Mouse (Mus musculus) midbrain, postnatal 0 days (tissue): ENCODE results near the gene Lrit3. TPM values are rescaled to one million over a fixed set of nuclear protein-coding genes. Genes with fewer than 3 reads are reported as not detected.

Source experiments
- ATAC-seq: fragments of 200-750 bp; cut with Nextera tagmentation; 2 replicates; pipeline ENCODE4 v1.8.0; 2017; ENCODE audit warnings: moderate number of reproducible peaks, mild to moderate bottlenecking, moderate TSS enrichment, moderate library complexity; ENCODE audit not compliant: low FRiP score
- DNase-seq: peaks from one replicate; pipeline ENCODE4 v3.0.0-alpha.2; 2015; ENCODE audit warnings: low spot score
- H3K27ac ChIP-seq: fragments of 300-500 bp; sonication (generic); 2 replicates; pipeline ENCODE4 v1.5.1; 2014; ENCODE audit warnings: low read depth, mild to moderate bottlenecking, low read length, mixed read lengths
- H3K27me3 ChIP-seq: fragments of 300-500 bp; sonication (generic); 2 replicates; pipeline ENCODE4 v1.6.1; 2014; ENCODE audit warnings: low read length, control low read depth, mixed read lengths; ENCODE audit not compliant: insufficient read depth
- H3K36me3 ChIP-seq: fragments of 300-500 bp; sonication (generic); 2 replicates; pipeline ENCODE4 v1.6.1; 2014; ENCODE audit warnings: low read length, control low read depth, mixed read lengths; ENCODE audit not compliant: insufficient read depth
- H3K4me1 ChIP-seq: fragments of 300-500 bp; sonication (generic); 2 replicates; pipeline ENCODE4 v1.6.1; 2014; ENCODE audit warnings: mild to moderate bottlenecking, control low read depth, antibody characterized with exemption, low read length, mixed read lengths; ENCODE audit not compliant: insufficient read depth
- H3K4me2 ChIP-seq: fragments of 300-500 bp; sonication (generic); 2 replicates; pipeline ENCODE4 v1.6.1; 2014; ENCODE audit warnings: low read depth, mild to moderate bottlenecking, low read length, mixed read lengths; ENCODE audit not compliant: poor library complexity, severe bottlenecking
- H3K4me3 ChIP-seq: fragments of 300-500 bp; sonication (generic); 2 replicates; pipeline ENCODE4 v1.5.1; 2014; ENCODE audit warnings: low read depth, mild to moderate bottlenecking, low read length, moderate library complexity
- H3K9ac ChIP-seq: fragments of 300-500 bp; sonication (generic); replicated peaks from 2 replicates; pipeline ENCODE4 v1.6.1; 2014; ENCODE audit warnings: mild to moderate bottlenecking, low read length, moderate library complexity, mixed read lengths; ENCODE audit not compliant: poor library complexity, severe bottlenecking
- H3K9me3 ChIP-seq: fragments of 300-500 bp; sonication (generic); 2 replicates; pipeline ENCODE4 v1.6.1; 2016; ENCODE audit warnings: low read length, control low read depth
- CTCF ChIP-seq: IDR thresholded peaks from 2 replicates; pipeline ENCODE4 v1.5.1; 2016; ENCODE audit warnings: antibody characterized with exemption, mild to moderate bottlenecking
- WGBS: fragments of 180-500 bp; shearing (Covaris S2); extraction: QIAGEN DNeasy Blood & Tissue Kit; methylation state at CpG from one replicate; pipeline ENCODE4 v1.1.7; 2014; 5-methylcytosine and 5-hydroxymethylcytosine counted together
- polyA plus RNA-seq: library from polyadenylated mRNA; unstranded; fragments of >200 nt; fragmentation: Nextera tagmentation; extraction: Ambion mirVana; gene quantifications from 2 replicates; pipeline ENCODE4 v1.2.1, GENCODE M21; 2015
- total RNA-seq: library from RNA; depleted of rRNA; stranded (reverse); fragments of >200 nt; gene quantifications from 2 replicates; pipeline ENCODE4 v1.2.3, GENCODE M21; 2014; rRNA removed

Gene Lrit3
- total and polyA plus RNA-seq, 2 experiments from 2014 or later: not detected

- no peak for ATAC-seq
- Histone ChIP-seq H3K4me3 (no peak overlapping the region), H3K9me3 (no peaks in the 10 kb centered on the region), H3K4me1 (no peaks in the 10 kb centered on the region), H3K27me3 (no peaks in the 10 kb centered on the region), H3K36me3 (no peaks in the 10 kb centered on the region), H3K4me2 (no peak overlapping the region), H3K9ac (no peak overlapping the region), H3K27ac (no peak overlapping the region)
- 80% methylated on average over 6 of the region's 6 CpGs for WGBS
- TF ChIP-seq CTCF: no peak
- DNase-seq: no peak
Observed at GRCm38 (mm10) chr3:129742781-129743180, 61.0 kb downstream of the Lrit3 start.

- H3K36me3 ChIP-seq: no peaks in the 10 kb centered on the region
- no peak for ATAC-seq
- H3K27me3 ChIP-seq: no peaks in the 10 kb centered on the region
- no peak for TF ChIP-seq CTCF
- H3K4me1 ChIP-seq: no peaks in the 10 kb centered on the region
- DNase-seq: no peak
- H3K9me3 ChIP-seq: no peaks in the 10 kb centered on the region
- H3K9ac ChIP-seq: no peak overlapping the region
- H3K4me2 ChIP-seq: no peak overlapping the region
- 69% methylated on average over 16 of the region's 16 CpGs for WGBS
- H3K4me3 ChIP-seq: no peak overlapping the region
- H3K27ac ChIP-seq: no peak overlapping the region
Observed at GRCm38 (mm10) chr3:129738291-129739183, 65.3 kb downstream of the Lrit3 start.

Other genes with a start within 250 kb of the Lrit3 start
- gene Egf, start 48.7 kb downstream of the Lrit3 start, total RNA-seq: 1.3 and 2.3 TPM in 2 replicates
- 0.94 and 1.2 TPM in 2 replicates for gene Egf, start 48.7 kb downstream of the Lrit3 start, polyA plus RNA-seq
- 1.1 and 1.2 TPM in 2 replicates for gene Rrh, start 18.6 kb upstream of the Lrit3 start, total RNA-seq
- 0.36 TPM in 1 of 2 replicates, not detected in the other for gene Rrh, start 18.6 kb upstream of the Lrit3 start, polyA plus RNA-seq
- 1.9 and 2.1 TPM in 2 replicates for gene Gar1, start 27.4 kb upstream of the Lrit3 start, total RNA-seq
- 27.3 and 32.6 TPM in 2 replicates for gene Gar1, start 27.4 kb upstream of the Lrit3 start, polyA plus RNA-seq
- 1.2 TPM in 1 of 2 replicates, not detected in the other for gene Cfi, start 31.9 kb upstream of the Lrit3 start, total RNA-seq
- 0.33 and 0.42 TPM in 2 replicates for gene Cfi, start 31.9 kb upstream of the Lrit3 start, polyA plus RNA-seq
- gene Pla2g12a, start 74.6 kb upstream of the Lrit3 start, total RNA-seq: 22.1 and 45.9 TPM in 2 replicates
- gene Pla2g12a, start 74.6 kb upstream of the Lrit3 start, polyA plus RNA-seq: 55.4 and 55.6 TPM in 2 replicates
- gene Casp6, start 97.4 kb upstream of the Lrit3 start, total RNA-seq: 6.7 and 7.0 TPM in 2 replicates
- 13.2 and 13.4 TPM in 2 replicates for gene Casp6, start 97.4 kb upstream of the Lrit3 start, polyA plus RNA-seq
- gene Mcub, start 166.2 kb upstream of the Lrit3 start, total RNA-seq: 6.0 and 6.7 TPM in 2 replicates
- 6.4 and 6.9 TPM in 2 replicates for gene Mcub, start 166.2 kb upstream of the Lrit3 start, polyA plus RNA-seq